Mouse (Mus musculus): ENCODE data around the gene Bcar3.
A peak's percentile ranks its signal among the peaks of the same experiment; 100 is the strongest.
"Not testable (repeated sequence)": the region's sequence is repeated elsewhere in the genome, so short reads cannot be mapped to it uniquely, and the experiment has no call there.

Gene Bcar3

GRCm38 (mm10) chr3:122381591-122381990, 87.7 kb downstream of the Bcar3 start:
- DNase-seq (ENCODE audit: low spot score in 2 of 2) = no peak

- DNase-seq (ENCODE audit: low spot score in 2 of 2) = no peak
Observed at GRCm38 (mm10) chr3:122386444-122386843, 92.5 kb downstream of the Bcar3 start.

GRCm38 (mm10) chr3:122387771-122388170, 93.8 kb downstream of the Bcar3 start:
- no peak for DNase-seq (ENCODE audit: low spot score in 2 of 2)

GRCm38 (mm10) chr3:122389972-122390371, 96.0 kb downstream of the Bcar3 start:
- no peak for DNase-seq (ENCODE audit: low spot score in 2 of 2)

- no peak for DNase-seq (ENCODE audit: low spot score in 2 of 2)
Observed at GRCm38 (mm10) chr3:122391098-122391497, 97.2 kb downstream of the Bcar3 start.

GRCm38 (mm10) chr3:122391816-122392215, 97.9 kb downstream of the Bcar3 start:
- no peak for DNase-seq (ENCODE audit: low spot score in 2 of 2)

- not testable (repeated sequence) for DNase-seq (ENCODE audit: low spot score in 2 of 2)
Observed at GRCm38 (mm10) chr3:122393411-122393810, 99.5 kb downstream of the Bcar3 start.

- DNase-seq (ENCODE audit: low spot score in 2 of 2) = no peak
Observed at GRCm38 (mm10) chr3:122393836-122394374, 100.0 kb downstream of the Bcar3 start.

- no peak for DNase-seq (ENCODE audit: low spot score in 2 of 2)
Observed at GRCm38 (mm10) chr3:122396957-122397356, 103.0 kb downstream of the Bcar3 start.

GRCm38 (mm10) chr3:122397401-122397800, 103.5 kb downstream of the Bcar3 start:
- DNase-seq (ENCODE audit: low spot score in 2 of 2) = no peak

- no peak for DNase-seq (ENCODE audit: low spot score in 2 of 2)
Observed at GRCm38 (mm10) chr3:122401011-122401410, 107.1 kb downstream of the Bcar3 start.

GRCm38 (mm10) chr3:122402143-122402542, 108.2 kb downstream of the Bcar3 start:
- DNase-seq (ENCODE audit: low spot score in 2 of 2) = no peak

- no peak for DNase-seq (ENCODE audit: low spot score in 2 of 2)
Observed at GRCm38 (mm10) chr3:122403860-122404557, 110.1 kb downstream of the Bcar3 start.

GRCm38 (mm10) chr3:122405203-122405956, 111.4 kb downstream of the Bcar3 start:
- no peak for DNase-seq (ENCODE audit: low spot score in 2 of 2)

GRCm38 (mm10) chr3:122406416-122406815, 112.5 kb downstream of the Bcar3 start:
- no peak for DNase-seq (ENCODE audit: low spot score in 2 of 2)

- no peak for DNase-seq (ENCODE audit: low spot score in 2 of 2)
Observed at GRCm38 (mm10) chr3:122407757-122408156, 113.8 kb downstream of the Bcar3 start.

GRCm38 (mm10) chr3:122408798-122409311, 114.9 kb downstream of the Bcar3 start:
- no peak for DNase-seq (ENCODE audit: low spot score in 2 of 2)

- no peak for DNase-seq (ENCODE audit: low spot score in 2 of 2)
Observed at GRCm38 (mm10) chr3:122411590-122411989, 117.7 kb downstream of the Bcar3 start.

- DNase-seq (ENCODE audit: low spot score in 2 of 2) = peak in 1 of 2 experiments; percentile 15
Observed at GRCm38 (mm10) chr3:122413729-122414561, 120.0 kb downstream of the Bcar3 start.

GRCm38 (mm10) chr3:122414868-122415267, 120.9 kb downstream of the Bcar3 start:
- no peak for DNase-seq (ENCODE audit: low spot score in 2 of 2)

GRCm38 (mm10) chr3:122417466-122417865, 123.5 kb downstream of the Bcar3 start:
- DNase-seq (ENCODE audit: low spot score in 2 of 2) = no peak
